Mouse (Mus musculus) frontal cortex, postnatal 36 days (tissue): Measurements from ENCODE around the gene Kdm6a.

Experiments used
- DNase-seq, 2 experiments: peaks; one replicate each; pipeline ENCODE4 v3.0.0; 2022; ENCODE audit warnings: low spot score in 2 of 2

Gene Kdm6a

DNA sequence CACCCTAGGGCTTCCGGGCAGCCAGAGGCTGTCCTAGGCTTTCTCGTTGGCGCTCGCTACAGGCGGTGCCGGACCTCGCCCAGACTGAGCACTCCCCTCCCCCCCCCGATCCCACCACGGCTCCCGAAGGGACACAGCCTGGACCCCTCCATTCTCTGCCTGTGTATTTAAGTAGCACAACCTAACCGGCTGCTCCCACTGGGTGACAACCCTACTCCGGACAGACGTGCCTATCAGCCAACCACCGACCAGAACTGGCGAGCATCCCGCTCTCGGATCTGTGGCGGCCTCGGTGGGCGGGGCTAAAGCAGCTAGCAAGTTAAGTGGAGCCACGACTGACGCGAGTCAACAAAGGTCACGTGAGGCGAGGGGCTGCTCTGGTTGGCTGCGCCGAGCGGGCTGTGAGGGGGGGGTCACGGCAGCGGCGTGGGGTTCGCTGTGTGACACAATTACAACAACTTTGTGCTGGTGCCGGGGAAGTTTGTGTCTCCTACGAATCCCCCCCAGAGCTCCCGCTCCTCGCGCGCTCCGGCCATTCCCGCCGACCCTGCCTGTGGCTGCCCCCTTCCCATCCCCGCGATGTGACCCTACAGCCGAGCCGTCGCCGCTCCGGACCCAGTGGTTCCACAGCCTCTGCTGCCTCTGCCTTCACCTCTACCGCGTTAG lies at the start of gene Kdm6a:
Gene Kdm6a, plus strand, starts transcription at position 384 of the 666 bp plus-strand sequence.
- peak; percentile 97 to 100 for DNase-seq

DNA sequence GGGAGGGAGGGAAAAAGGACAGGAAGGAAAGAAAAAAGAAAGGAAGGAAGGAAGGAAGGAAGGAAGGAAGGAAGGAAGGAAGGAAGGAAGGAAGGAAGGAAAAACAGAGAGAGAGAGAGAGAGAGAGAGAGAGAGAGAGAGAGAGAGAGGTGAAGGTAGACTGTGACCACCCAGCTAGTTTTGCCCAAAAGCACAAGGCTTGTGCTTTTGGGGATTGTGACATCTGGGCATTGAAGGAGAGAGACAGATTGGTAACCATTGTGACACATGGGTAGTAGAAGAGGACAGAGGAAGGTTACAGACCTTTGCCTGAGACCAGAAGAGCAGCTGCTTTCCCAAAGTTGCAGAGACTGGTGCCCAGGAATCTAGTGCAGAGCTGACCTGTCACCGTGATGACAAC lies 16.8 kb upstream of the Kdm6a start, which contains the start of gene Dusp21:
Gene Dusp21, plus strand, starts transcription at position 301 of the 400 bp plus-strand sequence.
- no peak for DNase-seq

DNA sequence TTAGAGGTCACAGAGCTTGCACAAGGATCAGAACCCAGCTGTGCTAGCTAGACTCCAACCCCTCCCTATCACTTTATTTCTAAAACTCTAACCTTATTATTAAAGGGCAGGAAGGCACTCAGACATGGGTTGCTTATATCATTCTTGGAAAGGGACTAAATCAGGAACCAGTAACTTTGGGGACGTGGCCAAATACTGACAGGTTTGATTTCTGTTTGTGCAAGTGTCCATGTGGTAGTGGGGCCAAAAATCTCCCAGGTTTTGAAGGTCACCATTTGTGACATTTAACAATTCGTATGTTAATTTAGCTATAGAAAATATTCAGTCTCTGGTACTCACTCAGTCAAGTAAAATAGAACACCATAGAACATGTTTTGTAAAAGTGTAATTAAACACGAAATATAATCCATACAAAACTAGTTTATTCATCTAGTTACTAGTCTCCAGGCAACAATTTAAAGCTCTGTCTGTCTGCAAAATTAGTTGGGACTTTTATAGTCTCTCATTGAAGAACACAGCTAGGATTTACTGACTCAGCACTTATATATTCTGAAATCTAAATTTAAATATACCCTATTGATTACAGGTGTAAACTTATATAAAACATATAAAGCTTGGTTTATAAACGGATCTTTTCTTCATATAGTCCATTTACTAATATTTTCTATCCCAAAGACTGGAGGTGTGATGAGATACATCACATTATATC lies 1.5 kb upstream of the Kdm6a start:
- DNase-seq = no peak

DNA sequence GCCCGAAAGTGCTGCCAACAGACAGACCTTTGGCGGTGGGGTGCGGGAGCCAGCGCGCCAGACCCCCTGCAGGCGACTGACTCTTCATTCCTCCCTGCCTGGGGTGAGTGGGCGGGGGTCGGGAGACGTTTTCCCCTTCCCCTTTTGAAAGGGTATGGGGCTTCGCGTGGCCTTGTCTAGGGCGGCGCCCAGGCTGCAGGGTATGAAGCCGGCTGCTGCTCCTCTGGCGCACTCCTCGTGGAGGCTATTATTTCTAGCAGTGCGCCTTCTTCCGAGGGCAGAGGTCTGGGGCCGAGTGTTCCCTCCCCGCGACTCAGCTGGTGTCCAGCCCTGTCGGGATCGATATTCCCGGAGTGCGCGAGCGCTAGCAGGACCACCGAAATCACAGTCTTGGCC lies 581 bp upstream of the Kdm6a start:
- peak in 1 of 2 experiments; percentile 35 for DNase-seq

DNA sequence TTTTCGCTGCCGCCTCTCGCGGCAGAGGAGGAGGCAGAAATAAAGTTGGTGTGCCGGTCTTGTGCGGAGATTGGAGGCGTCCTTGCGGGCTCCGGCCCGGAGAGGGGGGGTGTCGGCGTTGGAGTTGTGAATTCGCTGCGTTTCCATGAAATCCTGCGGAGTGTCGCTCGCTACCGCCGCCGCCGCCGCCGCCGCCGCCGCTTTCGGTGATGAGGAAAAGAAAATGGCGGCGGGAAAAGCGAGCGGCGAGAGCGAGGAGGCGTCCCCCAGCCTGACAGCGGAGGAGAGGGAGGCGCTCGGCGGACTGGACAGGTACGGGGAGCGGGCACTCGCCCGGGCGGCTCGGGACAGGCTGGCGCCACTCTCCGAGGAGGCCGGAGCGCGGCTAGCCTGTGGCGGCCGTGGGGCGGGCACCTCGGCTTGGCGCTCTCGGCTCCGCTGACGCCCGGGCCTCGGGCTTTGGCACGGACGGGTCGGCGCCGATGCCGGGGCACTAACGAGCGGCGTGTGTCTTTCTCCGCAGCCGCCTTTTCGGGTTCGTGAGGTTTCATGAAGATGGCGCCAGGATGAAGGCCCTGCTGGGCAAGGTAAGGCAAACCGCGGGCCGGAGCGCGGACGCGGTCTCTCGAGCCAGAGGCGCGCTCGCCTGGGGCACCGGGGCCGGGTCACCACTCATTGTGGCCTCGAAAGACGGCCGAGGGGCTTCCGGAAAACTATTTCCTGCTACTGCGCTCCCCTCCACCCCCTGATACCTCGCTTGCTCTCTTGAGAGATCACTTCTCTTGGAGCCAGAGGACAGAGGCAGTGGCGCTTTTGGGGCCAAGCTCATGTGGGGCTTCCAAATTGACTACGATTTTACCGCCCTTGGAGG lies 721 bp downstream of the Kdm6a start:
- DNase-seq = peak; percentile 38 to 67

DNA sequence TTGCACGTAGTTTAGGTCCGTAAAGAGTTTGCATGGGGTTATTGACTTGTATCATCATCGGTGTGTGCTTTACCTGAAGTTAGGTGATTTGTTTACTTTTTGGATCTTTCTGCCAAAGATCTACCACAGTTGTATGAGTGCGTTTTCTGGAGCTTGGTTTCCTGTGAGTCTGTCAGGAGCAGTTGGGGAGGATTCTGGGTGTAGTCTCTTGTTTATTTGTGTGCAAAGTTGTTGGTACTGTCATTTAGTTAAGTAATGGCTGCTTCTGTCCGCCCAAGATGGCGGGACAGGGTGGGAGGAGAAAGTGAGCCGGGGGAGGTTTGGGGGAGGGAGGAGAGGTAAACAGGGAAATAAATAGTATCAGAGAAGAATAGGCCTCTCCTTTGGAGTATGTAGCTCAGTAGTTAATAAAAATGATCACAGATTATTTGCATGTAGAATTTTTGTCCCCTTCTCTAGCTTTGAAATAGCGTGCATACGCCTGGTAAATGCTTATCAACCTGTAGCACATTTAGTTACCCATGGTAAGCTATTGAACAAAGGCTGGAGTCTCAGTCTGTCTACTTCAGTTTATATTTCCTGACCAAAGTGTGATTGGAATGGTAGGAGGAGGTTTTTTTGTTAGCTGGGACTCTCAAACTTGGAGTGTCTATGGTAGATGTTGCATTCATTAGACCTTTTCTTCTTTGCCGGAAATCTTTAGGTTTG lies 1.7 kb downstream of the Kdm6a start:
- peak in 1 of 2 experiments; percentile 10 for DNase-seq

DNA sequence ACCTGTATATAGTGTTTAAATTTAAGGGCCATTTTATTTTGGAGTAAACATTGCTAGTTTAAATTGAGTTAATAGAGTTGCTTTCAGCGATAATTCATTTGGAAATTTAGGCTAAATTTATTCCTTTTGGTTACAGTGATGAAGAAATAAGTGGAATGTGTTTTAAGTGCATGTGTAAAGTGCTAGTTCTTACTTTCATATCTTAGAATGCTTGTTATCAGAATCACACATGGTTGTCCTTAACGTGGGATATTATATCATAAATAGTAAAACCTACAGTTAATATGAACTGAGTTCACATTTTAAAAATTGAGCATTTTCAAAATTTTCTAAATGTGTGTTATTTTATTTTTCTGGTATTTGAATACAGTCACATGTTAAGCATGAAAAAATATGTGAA lies 2.7 kb downstream of the Kdm6a start:
- no peak for DNase-seq

DNA sequence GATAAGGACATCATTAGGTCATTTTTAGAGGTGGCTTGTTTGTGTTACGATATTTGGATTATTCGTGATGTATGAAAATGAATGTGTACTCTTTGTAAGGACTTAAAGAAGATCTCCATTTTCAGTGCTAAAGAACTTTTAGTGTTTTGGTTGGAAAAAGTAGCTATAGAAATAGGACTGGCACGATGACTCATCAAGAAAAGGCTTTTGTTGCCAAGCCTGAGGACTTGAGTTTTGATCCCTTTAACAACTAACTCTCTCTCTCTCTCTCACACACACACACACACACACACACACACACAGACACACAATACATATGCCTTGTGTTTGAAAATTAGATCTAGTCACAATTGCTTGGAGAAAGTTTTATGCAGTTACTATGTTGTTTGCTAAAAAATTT lies 4.6 kb downstream of the Kdm6a start:
- no peak for DNase-seq

DNA sequence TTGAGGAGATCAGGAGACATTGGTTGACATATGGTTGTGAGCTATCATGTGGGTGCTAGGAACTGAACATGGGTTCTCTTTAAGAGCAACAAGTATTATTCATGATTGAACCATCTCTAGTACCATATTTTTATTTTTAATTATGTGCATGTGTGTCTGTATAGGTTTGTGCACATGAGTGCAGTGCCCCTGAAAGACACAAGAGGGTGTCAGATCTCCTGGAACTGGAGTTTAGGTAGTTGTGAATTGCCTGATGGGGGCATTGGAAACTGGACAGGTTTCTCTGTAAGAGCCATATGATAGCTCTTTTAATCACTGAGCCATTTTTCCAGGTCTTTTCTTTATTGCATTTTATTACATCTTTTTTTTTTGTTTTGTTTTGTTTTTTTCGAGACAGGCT lies 6.6 kb downstream of the Kdm6a start:
- no peak for DNase-seq

DNA sequence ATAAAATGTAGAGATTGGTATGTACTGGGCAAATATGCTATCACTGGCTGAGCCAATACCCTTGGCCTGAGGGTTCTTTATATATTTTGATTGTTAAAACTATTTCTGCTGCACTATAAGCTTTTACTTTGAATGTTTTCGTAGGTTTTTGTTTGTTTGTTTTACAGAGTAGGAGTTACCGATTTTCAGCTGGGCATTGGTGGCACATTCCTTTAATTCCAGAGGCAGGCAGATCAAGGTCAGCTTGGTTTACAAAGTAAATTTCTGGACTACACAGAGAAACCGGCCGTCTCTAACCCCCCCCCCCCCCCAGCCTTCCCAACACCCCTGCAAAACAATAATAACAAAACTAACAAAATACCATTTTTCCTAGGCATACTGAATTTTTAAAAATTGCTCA lies 12.5 kb downstream of the Kdm6a start:
- no peak for DNase-seq

DNA sequence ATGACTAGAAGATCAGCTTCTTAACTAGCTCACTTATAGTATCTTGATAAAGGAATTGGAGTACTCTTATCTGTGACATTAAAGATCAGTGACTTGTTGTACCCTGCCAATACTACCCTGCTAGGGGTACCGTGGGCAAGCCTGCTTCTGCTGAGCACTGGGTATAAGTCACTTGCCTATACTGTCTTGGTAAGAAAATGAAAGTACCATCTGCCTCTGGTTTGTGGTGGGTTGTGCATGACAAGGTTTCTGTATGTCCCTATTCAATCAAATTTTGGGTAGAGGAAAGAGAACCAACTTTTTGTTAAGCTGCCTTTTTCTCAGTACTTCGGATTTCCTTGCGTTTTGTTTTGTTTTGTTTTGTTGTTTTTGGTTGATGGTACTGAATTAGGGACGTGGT lies 15.4 kb downstream of the Kdm6a start:
- no peak for DNase-seq

DNA sequence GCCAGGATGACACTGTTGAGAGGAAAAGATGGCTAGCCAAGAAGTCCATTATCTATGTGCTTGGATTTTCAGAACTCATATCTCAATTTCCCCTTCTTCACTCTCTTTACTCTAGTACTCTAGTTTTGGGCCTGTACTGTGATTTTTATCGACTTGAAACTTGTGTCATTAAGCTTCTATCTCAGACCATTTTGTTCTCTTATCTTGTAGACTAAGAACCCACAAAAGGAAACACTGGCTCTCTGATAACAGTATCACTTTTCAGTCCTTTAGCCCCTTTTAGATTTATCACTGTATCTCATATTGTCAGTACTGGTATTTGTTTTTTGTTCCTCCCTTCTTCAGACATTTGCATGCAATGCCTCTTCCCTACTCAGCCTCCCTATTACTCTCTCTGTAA lies 17.1 kb downstream of the Kdm6a start:
- no peak for DNase-seq

DNA sequence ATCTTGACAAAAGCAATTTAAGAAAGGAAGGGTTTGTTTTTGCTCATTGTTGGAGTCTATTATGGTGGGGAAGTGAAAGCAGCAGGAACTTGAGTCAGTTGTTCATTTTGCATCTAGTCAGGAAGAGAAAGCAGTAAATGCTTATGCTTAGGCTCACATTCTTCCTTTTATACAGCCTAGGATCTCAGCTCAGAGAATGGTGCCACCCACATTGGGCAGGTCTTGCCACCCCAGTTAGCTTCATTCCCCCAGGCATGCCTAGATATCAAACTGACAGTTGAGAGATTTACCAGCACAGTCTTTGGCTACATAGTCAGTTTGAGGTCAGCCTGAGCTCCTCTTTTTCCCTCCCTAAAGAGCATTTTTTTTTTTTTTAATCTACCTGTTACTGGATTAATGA lies 24.8 kb downstream of the Kdm6a start:
- DNase-seq = no peak

DNA sequence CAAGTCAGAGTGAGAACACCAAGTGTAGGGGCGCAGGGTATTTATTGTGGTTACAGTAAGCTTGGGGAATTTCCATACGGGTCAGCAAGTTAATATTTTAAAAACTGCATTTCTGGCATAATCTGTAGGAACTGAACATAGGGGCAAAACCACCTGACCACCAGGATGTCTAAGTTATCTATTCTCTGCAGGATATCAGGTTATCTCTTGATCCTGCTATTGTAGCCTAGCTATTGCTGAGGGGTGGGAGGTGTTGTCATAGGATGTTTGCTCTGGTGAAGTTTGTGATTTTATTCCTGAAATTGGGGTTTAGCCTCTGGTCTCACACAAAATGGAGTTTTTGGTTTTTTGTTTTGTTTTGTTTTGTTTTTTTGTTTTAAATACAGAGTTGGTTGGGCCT lies 25.9 kb downstream of the Kdm6a start:
- DNase-seq = no peak

DNA sequence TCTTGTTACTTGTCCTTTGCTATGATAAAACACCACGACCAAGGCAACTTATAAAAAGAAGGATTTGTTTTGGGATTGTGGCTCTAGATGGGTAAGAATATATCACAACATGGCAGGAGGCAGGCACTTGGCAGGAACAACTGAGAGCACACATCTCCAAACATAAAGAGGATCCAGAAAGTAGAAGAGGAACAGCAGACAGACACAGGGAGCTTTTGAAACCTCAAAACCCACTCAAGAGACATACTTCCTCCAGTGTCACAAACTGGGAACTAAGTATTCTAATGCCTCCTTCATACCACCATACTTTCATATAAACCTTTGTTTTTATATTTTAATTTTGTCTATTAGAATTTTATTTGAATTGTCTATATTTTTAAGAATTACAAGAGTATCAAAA lies 77.2 kb downstream of the Kdm6a start:
- DNase-seq = no peak

DNA sequence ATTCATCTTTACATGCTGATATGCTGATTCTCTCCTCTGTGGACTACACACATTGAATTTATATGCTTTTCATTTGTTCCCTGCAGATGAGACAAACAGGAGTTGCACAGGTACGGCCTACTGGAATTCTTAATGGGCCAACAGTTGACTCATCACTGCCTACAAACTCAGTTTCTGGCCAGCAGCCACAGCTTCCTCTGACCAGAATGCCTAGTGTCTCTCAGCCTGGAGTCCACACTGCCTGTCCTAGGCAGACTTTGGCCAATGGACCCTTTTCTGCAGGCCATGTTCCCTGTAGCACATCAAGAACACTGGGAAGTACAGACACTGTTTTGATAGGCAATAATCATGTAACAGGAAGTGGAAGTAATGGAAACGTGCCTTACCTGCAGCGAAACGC lies 88.2 kb downstream of the Kdm6a start:
- DNase-seq = no peak

DNA sequence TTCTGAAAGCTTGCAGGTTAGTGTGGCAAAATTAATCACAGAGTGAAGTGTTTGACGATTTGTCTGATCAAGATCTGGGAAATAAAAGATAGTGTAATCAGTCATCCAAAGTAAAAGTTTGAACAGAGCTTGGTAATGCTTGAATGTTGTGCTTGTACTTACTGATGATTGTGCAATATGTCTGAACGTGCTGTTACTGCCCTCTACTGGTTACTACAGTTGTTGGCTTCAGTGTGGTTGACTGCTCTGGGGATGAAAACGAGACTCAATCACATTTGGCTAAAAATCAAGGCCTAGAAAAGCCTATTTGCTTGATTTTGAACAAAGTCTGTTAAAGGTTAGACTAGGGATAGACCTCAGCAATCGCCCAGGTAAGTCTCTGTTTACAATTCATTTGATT lies 92.4 kb downstream of the Kdm6a start:
- DNase-seq = peak; percentile 22 to 48

DNA sequence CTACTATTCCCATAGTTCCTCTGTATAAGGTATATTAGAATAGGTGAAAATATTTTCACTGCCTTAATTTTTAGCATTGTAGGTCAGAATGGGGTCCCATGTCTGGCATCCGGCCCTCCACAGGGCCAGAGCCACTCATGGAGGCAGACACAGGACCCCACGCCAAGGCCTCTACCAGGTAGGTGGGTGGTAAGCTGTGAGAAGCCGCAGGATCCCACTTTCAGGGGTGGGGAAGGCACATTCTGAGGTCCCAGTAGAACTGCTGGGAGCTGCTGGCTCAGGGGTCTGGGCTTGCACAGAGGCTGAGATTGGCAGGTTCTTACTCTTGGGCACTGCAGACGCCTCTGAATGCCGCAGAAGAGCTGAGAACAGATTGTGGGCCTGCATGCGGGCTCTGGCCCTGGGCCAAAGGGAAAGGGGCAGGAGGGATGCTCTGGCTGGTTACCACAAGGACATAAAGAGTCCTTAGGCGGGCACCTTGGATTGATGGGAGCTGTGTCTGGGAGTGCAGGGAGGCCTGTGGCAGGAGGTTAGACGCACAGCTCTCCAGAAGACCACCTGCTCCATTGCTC lies 95.9 kb downstream of the Kdm6a start:
- no peak for DNase-seq

DNA sequence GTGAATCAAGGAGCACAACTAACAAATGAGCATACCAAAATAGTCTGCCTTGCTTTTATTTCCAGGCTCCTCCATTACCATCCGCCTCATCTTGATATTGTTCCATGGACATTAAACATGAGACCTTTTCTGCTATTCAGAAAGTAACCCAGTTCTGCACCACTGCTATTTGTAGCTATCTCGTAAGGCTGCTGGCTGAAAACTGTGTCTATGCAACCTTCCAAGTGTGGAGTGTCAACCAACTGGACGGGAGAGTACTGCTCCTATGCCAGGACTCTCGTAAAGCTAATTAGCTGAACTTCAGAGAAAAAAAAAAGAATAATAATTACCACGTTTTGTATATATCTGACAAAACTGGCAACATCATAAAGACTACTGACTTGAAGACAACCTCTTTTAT lies 116.2 kb downstream of the Kdm6a start:
- no peak for DNase-seq

DNA sequence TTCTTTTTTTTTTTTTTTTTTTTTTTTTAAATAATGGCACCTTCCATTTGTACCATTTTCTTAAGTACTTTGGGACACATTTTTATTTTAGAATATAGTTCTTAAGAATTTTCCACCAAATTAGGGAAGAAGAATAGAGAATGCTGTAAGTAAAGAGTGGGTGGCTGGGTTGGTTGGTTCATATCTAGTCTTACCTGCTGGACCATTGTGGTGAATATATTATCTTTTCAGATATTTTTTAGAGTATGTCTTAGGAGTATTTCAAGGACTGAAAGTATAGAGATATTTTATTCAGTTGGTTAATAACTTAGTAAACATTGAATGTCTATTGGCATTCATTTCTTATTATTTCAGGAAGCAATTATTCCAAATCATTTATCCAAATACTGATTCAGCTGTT lies 117.8 kb downstream of the Kdm6a start:
- DNase-seq = no peak
